Mouse (Mus musculus): ENCODE measurements at regions not wholly inside any gene's neighbourhood (a gene's known extent, or its start where the extent isn't known, plus 50 kb on each side); places are given as distances from the start of the nearest gene placed in this dataset.

DNA sequence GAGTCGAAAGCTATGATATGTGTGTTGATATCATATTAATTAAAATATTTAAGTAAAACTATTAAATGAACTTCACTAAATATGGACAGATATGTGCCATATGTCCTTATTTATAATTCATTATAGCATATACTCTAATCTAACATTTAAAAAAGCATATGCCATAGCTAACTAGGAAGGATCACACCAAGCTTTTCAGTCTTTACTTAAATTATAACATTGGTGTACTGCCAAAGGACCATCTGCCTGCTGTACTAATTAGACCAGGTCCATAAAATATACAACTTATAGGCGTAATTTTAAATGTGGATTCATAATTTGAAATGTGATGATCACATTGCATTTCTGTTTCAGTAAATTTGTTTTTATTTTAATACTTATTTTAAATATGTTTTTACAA lies 651.9 kb upstream of the Klhl1 start:
- DNase-seq: no peak

DNA sequence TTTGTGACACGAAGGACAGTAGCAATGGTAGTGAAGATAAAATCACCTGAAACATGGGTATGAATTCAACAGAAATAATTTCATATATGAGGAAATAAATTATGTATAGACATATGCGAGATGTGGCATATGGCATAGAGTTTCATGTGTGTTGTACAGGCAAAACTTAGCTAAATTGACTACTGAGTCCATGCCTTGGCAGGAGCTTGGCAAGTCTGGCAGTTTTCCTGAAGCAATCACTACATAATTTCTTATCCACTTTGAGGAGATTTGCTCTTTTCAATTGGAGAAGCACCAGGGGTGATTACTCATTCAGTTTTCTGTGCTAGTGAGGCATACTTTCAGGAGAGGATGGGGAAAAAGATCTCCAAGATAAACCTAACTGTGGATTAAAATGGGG lies 646.9 kb upstream of the Klhl1 start:
- DNase-seq: no peak

DNA sequence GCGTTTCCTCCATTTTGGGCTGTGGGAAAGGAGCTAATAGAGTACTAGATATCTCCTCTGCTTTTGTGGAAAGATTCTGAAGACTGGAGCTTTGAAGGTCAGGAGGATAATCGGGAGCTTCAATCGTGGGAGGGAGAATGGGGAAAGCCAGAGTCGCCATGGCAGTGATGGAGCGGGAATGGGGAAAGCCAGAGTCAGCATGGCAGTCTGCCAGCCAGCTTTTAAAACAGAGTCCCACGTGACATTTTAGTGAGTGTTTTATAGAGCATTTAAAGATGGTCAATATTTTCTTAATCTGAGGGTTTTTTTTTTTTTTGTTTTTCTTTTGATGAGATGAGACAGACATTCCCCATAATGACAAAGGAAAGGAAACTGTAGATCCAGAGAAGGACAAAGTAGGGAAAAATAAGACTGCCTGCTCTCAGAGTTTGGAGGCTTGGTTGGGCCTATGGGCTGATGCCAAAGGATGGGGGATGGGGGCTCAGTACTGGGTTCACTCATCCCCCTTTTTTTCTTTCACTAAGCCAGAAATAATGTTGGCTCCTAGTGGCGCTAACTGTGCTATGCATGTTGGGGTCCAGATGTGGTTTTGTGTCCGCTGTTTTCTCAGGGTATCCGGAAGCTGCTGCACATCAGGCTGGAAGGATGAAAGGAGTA lies 630.2 kb upstream of the Klhl1 start:
- DNase-seq: no peak

DNA sequence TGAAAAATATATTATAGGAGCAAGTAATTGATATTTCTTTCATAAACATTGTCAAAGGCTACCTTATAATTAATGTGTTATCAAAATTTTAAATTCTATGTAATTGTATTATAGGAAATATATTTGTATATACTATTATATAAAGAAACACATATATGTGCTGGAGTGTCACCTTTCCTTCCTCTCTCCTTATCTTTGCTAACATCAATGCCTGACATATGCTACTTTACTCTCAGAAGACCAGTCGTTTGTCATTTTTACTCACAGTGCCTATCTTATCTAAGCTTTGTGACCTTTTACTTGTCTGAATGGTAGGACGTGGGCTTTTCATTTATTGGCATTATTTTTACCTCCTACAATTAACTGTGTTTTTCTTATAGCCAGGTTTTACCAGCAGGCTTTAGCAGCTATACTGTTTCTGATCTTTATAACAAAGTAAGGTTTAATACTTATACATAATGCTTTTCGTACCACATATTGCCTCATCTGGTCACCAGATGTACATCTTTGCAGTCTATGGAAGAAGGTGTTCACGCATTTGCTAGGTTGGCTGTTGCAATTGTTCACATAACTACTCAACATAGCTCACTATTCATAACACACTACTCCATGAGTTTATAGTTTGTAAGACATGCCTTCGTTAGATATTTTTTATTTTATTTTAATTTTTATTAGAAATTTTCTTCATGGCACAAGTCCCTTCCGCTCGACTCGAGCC lies 597.2 kb upstream of the Klhl1 start:
- DNase-seq: no peak

DNA sequence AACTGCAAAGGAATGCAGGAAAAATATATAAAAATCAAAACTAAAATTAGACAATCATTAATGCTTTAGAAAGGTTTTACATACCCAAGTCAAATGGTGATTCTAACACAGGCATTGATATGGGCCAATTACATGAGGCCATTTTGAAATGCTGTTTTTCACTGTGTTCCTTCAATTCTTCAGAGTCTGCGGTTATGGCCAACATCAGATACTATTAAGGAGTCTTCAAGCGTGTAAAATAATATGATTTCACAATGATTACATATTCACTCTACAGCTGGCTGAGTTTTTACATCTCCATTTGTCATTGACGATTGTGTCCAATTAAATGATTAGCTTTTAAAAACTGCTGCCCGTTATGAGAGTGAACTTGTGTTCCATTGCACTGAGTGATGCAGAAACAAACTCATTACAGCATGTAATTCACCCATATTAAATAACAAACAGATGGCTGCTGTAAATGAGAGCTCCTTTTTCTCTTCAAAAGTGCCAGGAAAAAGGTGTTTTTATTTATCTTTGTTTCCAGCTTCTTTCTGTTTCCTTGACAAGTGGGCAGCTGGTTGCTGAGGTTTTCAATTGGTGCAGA lies 582.3 kb upstream of the Klhl1 start:
- no peak for DNase-seq

DNA sequence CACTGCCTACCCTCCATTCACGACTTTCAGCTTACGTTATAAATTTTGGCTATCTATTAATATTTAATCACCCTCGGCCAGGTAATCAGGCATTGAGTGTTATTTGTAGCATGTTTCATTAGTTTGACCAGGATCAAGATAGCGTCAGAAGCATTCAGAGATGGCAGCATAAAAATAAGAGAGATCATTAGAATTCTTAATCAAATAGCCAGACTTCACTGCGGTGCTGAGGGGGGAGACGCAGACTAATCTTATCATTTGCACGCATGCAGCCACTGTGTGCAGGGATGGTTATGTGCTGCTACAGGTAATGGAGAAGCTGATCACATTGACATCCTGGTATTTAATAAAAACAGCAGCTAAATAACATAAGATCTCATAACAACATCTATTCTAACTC lies 574.5 kb upstream of the Klhl1 start:
- no peak for DNase-seq

DNA sequence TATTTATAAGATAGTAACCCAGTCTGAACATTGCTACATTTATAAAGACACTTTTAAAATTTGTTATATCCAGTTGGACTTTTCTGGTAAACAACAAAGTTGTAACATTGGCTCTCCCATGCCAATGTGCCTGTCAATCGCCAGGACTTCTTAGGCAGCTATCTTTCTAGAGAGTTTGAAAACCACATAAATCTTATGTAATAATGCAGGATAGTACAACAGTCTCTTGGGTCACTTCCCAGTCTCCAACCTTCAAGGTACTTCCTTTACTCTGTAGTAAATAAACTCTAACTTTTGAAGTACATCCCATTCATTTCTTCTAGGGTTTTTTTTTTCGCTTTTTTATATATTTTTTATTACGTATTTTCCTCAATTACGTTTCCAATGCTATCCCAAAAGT lies 570.0 kb upstream of the Klhl1 start:
- no peak for DNase-seq

DNA sequence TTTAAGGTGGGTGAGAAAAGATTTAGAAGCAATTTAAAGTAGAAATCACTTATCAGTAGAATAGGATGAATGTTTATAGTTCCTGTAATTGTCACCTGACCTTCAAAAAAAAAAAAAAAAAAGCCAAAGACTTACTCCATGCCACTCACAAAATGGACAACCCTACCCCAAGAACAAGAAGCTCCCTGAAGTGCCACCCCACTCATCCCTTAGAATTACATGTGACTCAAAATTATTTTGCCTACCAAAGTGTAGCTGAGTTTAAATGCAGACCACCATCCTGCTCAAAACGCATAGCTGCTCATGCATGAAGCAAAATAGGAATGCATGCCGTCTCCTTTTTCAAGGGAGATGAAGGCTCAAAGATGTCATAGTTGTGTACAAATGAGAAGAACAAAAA lies 568.4 kb upstream of the Klhl1 start:
- DNase-seq: no peak

DNA sequence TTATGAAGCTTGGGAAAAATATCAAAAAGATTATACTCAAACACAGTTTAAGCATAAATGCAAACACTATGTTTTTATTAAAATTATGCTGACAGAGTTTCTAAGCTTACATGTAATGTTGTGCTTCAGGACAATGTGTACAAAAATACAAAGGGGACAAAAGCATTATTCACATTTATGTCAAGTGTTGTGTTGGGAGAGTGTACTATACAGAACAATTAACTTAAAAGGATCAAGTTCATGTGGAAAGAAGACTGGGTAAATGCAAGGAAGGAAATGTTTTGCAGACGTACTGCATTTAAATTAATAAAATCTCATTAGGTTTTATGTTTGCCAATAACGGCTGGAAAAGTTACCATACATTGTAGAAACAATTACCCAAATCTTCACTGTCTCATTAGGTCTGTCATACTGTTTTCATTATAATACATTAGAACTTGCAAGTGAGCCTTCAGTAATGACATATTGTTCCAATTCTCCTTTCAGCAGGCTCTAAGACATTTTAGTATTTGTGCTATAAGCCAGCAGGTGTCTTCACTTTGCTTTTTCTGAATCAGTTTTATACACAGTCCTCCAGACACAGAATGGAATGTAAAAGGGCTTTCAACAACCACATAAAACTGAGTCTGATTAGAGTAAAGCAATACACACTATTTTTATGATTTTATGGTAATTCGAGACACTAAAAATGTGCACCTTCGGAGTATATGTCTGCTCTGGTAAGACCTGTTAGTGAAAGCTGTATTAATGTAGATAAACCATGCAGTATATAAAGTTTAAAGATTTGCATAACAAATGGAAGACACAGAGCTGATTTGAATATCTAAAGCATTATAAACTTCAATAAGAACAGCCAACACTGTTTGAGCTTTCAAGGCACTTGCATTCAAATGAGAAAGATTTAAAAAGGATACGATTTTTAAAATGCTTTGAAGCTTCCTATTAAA lies 567.7 kb upstream of the Klhl1 start:
- no peak for DNase-seq

DNA sequence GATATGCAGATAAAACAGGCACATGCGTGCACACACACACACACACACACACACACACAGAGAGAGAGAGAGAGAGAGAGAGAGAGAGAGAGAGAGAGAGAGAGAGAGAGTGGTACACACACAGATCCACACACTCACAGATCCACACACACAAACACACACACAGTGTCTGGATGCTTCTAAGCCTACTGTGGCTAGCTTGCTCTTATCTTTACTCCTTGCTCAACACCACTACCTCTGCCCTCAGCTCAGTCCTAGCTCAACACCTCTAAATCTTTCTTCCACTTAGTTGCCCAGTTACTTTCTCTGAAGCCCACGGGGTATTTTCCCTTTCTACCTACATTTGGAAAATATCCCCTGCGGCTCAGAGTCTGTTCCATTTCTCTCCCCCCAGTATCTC lies 555.9 kb upstream of the Klhl1 start:
- no peak for DNase-seq

DNA sequence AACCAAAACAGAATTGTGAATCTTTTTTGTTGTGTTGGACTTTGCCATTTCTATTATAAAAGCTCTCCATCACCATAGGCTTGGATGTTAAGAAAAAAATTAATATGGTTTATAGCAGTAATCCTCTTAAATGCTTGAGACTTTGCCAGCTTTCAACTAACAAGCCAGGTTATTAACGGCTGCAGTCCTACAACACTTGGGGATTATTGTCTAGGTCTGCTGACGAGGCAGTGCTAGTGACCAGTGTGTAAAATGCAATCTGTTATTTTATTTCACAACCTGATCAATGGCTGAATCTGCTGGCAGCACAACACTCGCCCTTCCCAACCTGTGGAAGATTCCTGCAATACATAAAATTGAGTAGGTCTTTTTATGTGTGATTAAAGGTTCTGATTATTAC lies 549.9 kb upstream of the Klhl1 start:
- DNase-seq: no peak

DNA sequence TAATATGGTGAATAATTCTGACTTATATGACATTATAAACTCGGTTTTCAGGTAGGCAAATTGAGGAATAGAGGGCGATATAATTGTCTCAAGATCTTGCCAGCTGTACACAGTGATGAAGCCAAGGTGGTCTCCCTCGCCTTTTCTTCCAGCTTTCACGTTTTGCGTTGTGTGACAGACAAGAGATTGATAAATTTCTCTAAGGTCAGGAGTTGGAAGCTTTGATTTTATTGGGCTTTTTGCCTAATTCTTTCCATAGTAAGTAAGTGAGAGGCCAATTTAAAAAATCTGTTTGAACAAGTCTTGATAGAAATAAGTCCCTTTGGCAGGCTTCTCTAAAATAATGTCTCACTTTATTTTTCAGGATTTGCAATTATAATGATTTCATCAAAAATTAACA lies 549.4 kb upstream of the Klhl1 start:
- DNase-seq: no peak

DNA sequence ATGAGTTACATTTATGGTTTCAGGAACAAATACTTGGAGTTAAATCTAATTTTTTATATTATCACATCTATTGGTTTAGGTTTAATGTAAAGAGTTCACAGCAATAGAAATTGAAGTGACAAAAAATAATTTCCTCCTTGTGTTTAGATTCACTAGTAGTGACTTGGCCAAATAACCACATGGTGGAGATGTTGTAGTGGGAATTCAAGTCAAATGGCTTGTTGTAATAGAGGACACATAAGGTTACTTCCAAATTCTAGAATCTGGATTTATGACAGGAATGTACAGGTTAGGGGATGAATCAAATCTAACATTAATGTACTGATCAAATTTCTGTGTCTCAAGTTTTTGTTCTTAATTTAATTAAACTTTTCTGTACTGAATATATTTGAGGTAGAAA lies 526.4 kb upstream of the Klhl1 start:
- DNase-seq: no peak

DNA sequence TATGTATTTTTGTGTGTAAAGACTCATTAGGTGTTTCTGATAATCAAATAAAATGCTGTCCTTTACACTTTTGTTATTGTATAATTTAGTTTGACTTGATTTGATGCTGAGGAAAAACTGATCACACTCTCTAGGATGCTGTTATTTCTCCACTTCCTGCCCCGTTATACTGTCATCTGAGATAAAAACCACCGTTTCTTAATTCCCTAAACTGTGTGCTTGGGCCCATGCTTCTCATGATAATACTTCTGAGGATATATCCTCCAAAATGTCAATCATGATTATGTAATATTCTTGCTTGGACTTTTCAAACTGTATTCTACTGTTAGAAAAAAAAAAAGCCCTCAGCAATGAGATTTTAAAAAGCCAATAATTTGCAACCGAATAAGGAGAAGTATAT lies 520.9 kb upstream of the Klhl1 start:
- DNase-seq: no peak

DNA sequence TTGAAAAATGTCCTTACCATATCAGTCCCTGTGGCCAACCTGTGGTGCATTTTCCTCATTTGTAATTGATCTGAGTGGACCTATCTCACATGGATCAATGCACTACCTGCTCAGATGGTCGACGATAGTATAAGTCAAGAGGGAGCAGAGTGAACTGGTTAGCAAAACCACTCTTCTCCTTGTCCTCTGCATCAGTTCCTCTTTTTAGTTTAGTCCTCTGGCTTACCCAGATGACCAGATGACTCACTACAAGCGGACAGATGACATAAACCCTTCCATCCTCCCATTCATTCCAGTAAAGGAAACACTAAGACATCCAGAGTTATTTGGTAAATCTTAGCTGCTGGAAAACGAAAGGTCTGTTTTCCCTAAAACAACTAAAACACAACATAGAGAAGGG lies 509.6 kb upstream of the Klhl1 start:
- DNase-seq: no peak

DNA sequence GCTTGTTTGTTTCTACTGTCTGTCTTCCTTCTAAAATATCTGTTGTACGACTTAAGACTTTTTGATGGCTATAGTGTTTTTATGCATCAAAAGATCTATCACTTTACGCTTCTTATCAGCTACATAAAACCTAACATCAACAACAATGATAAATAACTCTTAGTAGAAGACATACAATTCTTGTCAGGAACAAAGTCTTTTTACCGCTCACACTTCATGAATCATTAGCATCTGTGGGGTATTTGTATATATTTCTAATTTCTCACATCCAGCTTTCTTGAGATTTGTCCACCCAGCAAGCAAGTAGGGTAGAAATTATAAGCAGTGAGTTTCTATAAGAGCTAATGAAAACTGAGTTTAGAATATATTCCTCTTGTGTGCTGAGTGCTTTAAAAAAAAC lies 487.4 kb upstream of the Klhl1 start:
- no peak for DNase-seq

DNA sequence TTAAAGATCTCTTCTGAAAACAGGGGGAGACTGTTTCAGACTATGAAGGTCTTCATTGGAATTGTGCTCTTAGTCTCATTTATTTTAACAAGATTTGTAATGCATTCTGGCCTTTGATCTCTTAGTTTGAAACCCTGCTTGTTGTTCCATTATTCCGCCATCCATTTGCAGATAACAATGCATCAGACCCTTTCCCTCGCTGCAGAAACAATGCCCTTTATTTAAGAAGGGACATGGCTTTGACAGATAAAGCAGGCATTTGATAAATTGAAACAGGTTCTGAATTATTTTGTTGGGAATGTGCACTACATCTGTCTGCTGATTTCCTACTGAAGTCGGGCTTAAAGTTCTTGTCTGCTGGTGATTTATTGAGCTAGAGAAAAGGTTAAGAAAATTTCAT lies 476.2 kb upstream of the Klhl1 start:
- no peak for DNase-seq

DNA sequence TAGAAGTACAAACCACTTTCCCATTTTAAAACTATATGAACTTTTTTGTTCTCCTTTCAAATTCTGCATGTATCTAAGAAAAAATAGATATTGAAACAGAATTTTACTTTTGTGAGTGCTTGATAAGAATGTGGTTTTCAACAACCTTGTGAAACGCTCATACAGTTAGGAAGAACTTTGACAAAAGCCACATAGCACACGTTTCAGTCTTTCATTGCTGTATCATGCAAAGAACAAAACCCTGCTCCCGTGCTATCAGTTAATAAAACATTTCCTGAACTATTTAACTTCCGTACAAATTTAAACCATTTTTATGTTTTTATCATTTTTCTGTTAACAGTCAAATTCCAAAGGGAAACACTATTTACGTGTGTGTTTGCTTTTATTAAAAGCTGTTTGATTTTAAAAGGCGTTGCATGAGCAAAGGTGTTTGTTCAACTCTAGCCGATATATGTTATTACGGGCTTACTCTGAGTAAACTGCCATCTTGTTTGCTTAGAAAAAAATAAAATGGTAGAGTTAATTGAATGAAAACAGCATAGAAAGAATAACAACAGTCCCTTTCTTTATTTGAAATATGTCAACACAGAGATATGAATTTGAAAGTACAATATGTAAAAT lies 471.8 kb upstream of the Klhl1 start:
- no peak for DNase-seq

DNA sequence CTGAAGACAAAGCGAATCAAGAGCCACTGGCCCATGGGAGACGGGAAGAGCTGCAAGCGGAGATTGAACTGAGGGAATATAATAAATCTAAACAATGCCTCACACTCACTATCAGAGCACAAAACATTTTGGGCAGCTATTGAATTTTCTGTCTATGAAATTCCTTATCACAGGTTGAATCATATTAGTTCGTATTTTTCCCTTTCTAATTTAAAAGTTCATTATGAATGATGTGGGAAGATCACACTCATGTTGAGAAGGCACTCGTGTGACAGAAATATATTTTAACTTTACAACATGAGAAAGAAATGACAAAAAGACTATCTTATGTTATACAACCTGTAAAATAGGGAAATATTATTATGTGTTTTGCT lies 444.2 kb upstream of the Klhl1 start:
- no peak for DNase-seq

DNA sequence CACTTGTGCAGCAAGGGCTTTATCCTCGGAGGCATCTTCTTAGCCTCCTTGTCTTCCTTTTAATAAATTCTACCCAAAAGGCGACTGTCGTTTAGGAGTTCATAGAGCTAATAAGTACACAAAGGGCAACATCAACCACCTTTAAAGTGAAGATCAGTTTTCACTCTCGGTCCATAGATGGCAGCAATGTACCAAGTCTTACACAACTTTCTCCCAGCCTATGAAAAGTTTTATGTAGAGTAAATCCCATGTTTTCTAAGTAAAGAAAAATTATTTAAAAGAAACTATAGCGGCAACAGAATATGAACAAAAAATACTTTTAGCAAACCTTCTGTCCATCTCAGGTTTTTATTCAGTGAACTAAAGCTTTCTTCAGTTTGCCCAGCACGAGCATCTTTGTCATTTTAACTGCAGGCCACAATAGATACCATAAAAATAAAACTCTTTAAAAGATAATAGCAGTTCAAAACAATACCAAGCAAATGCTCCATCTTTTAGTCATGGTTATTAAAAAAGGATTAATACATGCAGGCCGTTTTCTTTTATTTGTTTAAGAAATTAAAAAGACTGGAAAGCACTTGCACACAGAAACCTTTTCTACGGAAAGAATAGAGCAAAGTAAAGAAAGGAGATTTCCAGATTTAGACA lies 443.6 kb upstream of the Klhl1 start:
- DNase-seq: no peak

DNA sequence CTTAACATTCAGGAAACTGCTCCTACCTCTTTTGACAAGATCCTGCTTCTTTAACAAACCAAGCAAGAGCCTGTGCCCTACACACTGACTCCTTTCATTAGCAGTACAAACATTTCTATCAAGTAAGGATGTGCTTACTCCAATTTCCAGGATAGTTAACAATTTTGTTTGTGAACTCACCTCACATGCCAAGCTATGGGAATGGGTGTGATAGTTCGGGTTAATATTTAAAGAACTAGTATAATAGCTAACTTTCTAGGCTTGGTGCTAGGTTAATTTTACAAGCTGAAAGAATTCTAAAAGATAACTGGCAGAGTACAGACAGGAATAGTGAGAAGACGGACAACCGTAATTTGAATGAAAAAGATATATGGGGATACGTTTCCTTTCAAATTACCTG lies 437.2 kb upstream of the Klhl1 start:
- DNase-seq: no peak

DNA sequence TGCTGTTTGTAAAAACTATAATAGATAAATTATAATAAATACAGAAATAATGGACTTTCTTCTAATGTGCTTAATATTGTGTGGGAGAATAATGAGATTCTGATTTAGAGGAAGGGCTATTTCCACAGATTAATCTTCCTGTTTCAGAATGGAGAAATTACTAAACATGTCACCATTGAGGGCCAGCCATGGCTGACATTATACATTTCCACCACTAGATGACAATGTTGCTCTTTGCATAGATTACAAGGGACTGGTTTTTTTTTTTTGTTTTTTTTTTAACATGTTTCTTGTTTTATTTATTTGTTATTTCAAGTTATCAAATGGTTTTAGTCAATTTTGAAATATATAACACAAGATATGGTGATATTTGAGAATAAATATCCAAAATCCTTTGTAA lies 435.6 kb upstream of the Klhl1 start:
- DNase-seq: peak; percentile 25

DNA sequence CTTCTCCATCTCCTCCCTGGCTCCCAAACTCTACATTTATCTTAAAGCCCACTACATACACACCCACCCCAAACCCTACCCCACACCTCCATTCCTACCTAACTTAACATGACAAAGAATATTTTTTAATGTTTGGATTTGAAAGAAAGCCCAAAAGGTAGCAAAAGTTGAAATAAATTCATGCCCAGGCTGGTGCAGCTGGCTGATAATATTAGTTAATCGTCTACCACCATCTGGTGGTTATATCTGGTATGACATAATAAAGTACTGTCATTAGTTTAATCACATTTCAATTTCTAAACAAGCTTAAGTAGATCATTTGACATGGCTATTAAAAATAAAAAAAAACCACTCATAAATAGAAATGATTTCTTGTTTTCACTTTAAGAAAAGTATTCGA lies 389.8 kb upstream of the Klhl1 start:
- DNase-seq: no peak
